ENCODE assay signal across 8 mouse cellular contexts in genomic region chr6:11908170-11908569, GRCm38 (mm10). TPM values are rescaled to one million over a fixed set of nuclear protein-coding genes. Genes with fewer than 3 reads are reported as not detected.
DNase-seq lines count a peak whose midpoint lies in the region; ATAC-seq and TF ChIP-seq lines count a peak whose summit lies in the region.

No protein-coding gene starts in this region.

- no peak for ATAC-seq in kidney, embryonic 16.5 days (ENCODE audit: low FRiP score, low TSS enrichment)
- ATAC-seq in hindbrain, embryonic 11.5 days (ENCODE audit: low FRiP score), result no peak
- no peak for ATAC-seq in midbrain, embryonic 13.5 days

- no peaks in the 10 kb centered on the region for H3K27me3 ChIP-seq in kidney, embryonic 16.5 days (ENCODE audit: insufficient read depth, low read length)
- H3K27me3 ChIP-seq in hindbrain, embryonic 11.5 days (ENCODE audit: control insufficient read depth, insufficient read depth, low read length), result no peaks in the 10 kb centered on the region
- H3K27me3 ChIP-seq in midbrain, embryonic 13.5 days, result no peaks in the 10 kb centered on the region

- H3K4me3 ChIP-seq in kidney, embryonic 16.5 days (ENCODE audit: low read length), result peak overlapping the region; percentile 91
- H3K4me3 ChIP-seq in bone marrow, adult 2 months (replicated peaks; ENCODE audit: control insufficient read depth, low read depth, low read length), result peak overlapping the region; percentile 85
- H3K4me3 ChIP-seq in hindbrain, embryonic 11.5 days (ENCODE audit: low read depth, low read length), result peak overlapping the region; percentile 90
- H3K4me3 ChIP-seq in midbrain, embryonic 13.5 days (replicated peaks), result peak overlapping the region; percentile 82

- peak overlapping the region; percentile 60 for H3K4me2 ChIP-seq in kidney, embryonic 16.5 days (replicated peaks; ENCODE audit: low read depth, low read length)
- H3K4me2 ChIP-seq in hindbrain, embryonic 11.5 days (replicated peaks; ENCODE audit: low read depth, low read length), result peak overlapping the region; percentile 55
- peak overlapping the region; percentile 76 for H3K4me2 ChIP-seq in midbrain, embryonic 13.5 days (replicated peaks)

- no peak for TF ChIP-seq POLR2A in bone marrow, adult 2 months (IDR thresholded peaks at IDR 0.05; ENCODE audit: borderline replicate concordance, control insufficient read depth, low read depth, low read length)

- no peak for DNase-seq in kidney, adult 8-10 months
- DNase-seq in hindbrain, embryonic 11.5 days (ENCODE audit: low spot score), result no peak
- DNase-seq in ovary, postnatal 10 days (ENCODE audit: low spot score), result no peak
- DNase-seq in right cerebral cortex, postnatal 25 days, result no peak
- DNase-seq in left cerebral cortex, adult 11 months (ENCODE audit: low spot score), result no peak

- TF ChIP-seq CTCF in bone marrow, adult 2 months (IDR thresholded peaks at IDR 0.05; ENCODE audit: control insufficient read depth, insufficient read depth, low read length), result no peak

- peaks cover 10% of the 10 kb centered on the region; the same call in 1 of the 2 replicates for H3K36me3 ChIP-seq in kidney, embryonic 16.5 days (ENCODE audit: insufficient read depth, low read length)
- H3K36me3 ChIP-seq in hindbrain, embryonic 11.5 days (ENCODE audit: control insufficient read depth, insufficient read depth, low read length), result no peaks in the 10 kb centered on the region
- H3K36me3 ChIP-seq in midbrain, embryonic 13.5 days, result peaks cover 15% of the 10 kb centered on the region

- peak overlapping the region; percentile 93 for H3K9ac ChIP-seq in kidney, embryonic 16.5 days (replicated peaks; ENCODE audit: low read length)
- H3K9ac ChIP-seq in hindbrain, embryonic 11.5 days (ENCODE audit: low read depth, low read length), result peak overlapping the region; percentile 83
- peak overlapping the region; percentile 87 for H3K9ac ChIP-seq in midbrain, embryonic 13.5 days (replicated peaks)

- peak overlapping the region; percentile 35 for H3K27ac ChIP-seq in kidney, embryonic 16.5 days (ENCODE audit: low read length)
- no peak overlapping the region for H3K27ac ChIP-seq in bone marrow, adult 2 months (ENCODE audit: control insufficient read depth, insufficient read depth, low read depth, low read length, poor library complexity)
- H3K27ac ChIP-seq in hindbrain, embryonic 11.5 days (ENCODE audit: low read depth, low read length), result no peak overlapping the region
- H3K27ac ChIP-seq in midbrain, embryonic 13.5 days, result no peak overlapping the region

- H3K4me1 ChIP-seq in kidney, embryonic 16.5 days (ENCODE audit: insufficient read depth, low read length), result peaks cover 15% of the 10 kb centered on the region
- no peaks in the 10 kb centered on the region; the same call in 1 of the 2 replicates for H3K4me1 ChIP-seq in bone marrow, adult 2 months (ENCODE audit: control insufficient read depth, insufficient read depth, low read length)
- H3K4me1 ChIP-seq in hindbrain, embryonic 11.5 days (replicated peaks; ENCODE audit: control insufficient read depth, insufficient read depth, low read length), result no peaks in the 10 kb centered on the region
- H3K4me1 ChIP-seq in midbrain, embryonic 13.5 days (replicated peaks), result peaks cover 22% of the 10 kb centered on the region

- H3K9me3 ChIP-seq in kidney, embryonic 16.5 days (ENCODE audit: low read length), result no peaks in the 10 kb centered on the region
- no peaks in the 10 kb centered on the region for H3K9me3 ChIP-seq in hindbrain, embryonic 11.5 days (ENCODE audit: control insufficient read depth, low read length)
- no peaks in the 10 kb centered on the region for H3K9me3 ChIP-seq in midbrain, embryonic 13.5 days

- WGBS in kidney, embryonic 16.5 days, result 30% methylated on average over 7 of the region's 7 CpGs
- WGBS in bone marrow, adult 2 months, result 14% methylated on average over 7 of the region's 7 CpGs
- 30% methylated on average over 7 of the region's 7 CpGs for WGBS in hindbrain, embryonic 11.5 days
- 28% methylated on average over 7 of the region's 7 CpGs for whole genome bisulfite sequencing in midbrain, embryonic 13.5 days

RNA-seq across cellular contexts. Expression of gene Phf14, which starts 0.6 kb away (rescaled TPM):
- polyA plus RNA-seq in kidney, embryonic 16.5 days (2015; fragmentation: Nextera tagmentation; extraction: Ambion mirVana), result 47.7 and 61.8 TPM in 2 replicates
- 19.8 and 41.7 TPM in 2 replicates for polyA plus RNA-seq in bone marrow, adult 2 months (2011; ENCODE audit: insufficient read depth, insufficient read length, low replicate concordance, missing spikeins)
- 101 and 121 TPM in 2 replicates for polyA plus RNA-seq in hindbrain, embryonic 11.5 days (2014; fragmentation: Nextera tagmentation; extraction: Ambion mirVana)
- 103 and 116 TPM in 2 replicates for polyA plus RNA-seq in midbrain, embryonic 13.5 days (2015; fragmentation: Nextera tagmentation; extraction: Ambion mirVana)

RNA-seq across cellular contexts. Expression of gene Ndufa4, which starts 0.9 kb away (rescaled TPM):
- 981 and 1,036 TPM in 2 replicates for polyA plus RNA-seq in kidney, embryonic 16.5 days (2015; fragmentation: Nextera tagmentation; extraction: Ambion mirVana)
- polyA plus RNA-seq in bone marrow, adult 2 months (2011; ENCODE audit: insufficient read depth, insufficient read length, low replicate concordance, missing spikeins), result 298 and 450 TPM in 2 replicates
- 791 and 815 TPM in 2 replicates for polyA plus RNA-seq in hindbrain, embryonic 11.5 days (2014; fragmentation: Nextera tagmentation; extraction: Ambion mirVana)
- polyA plus RNA-seq in midbrain, embryonic 13.5 days (2015; fragmentation: Nextera tagmentation; extraction: Ambion mirVana), result 924 and 929 TPM in 2 replicates
